Mouse (Mus musculus) heart, embryonic 13.5 days (tissue): ENCODE data around the gene Kirrel3. TPM values are rescaled to one million over a fixed set of nuclear protein-coding genes. Genes with fewer than 3 reads are reported as not detected.

ENCODE experiments used
- ATAC-seq: fragments of 200-750 bp; cut with Nextera tagmentation; 2 replicates; pipeline ENCODE4 v1.8.0; 2017; ENCODE audit warnings: moderate TSS enrichment; ENCODE audit not compliant: insufficient number of reproducible peaks, low FRiP score, low TSS enrichment; ENCODE audit errors: extremely low read depth
- H3K27ac ChIP-seq: fragments of 300-500 bp; sonication (generic); replicated peaks from 2 replicates; pipeline ENCODE4 v1.5.1; 2015; ENCODE audit warnings: moderate library complexity, mild to moderate bottlenecking, inconsistent platforms
- H3K27me3 ChIP-seq: fragments of 300-500 bp; sonication (generic); replicated peaks from 2 replicates; pipeline ENCODE4 v1.6.1; 2015; ENCODE audit warnings: mild to moderate bottlenecking, inconsistent platforms
- H3K36me3 ChIP-seq: fragments of 300-500 bp; sonication (generic); 2 replicates; pipeline ENCODE4 v1.6.1; 2015; ENCODE audit warnings: mild to moderate bottlenecking, inconsistent platforms
- H3K4me1 ChIP-seq: fragments of 300-500 bp; sonication (generic); 2 replicates; pipeline ENCODE4 v1.6.1; 2015; ENCODE audit warnings: inconsistent platforms
- H3K4me2 ChIP-seq: fragments of 300-500 bp; sonication (generic); 2 replicates; pipeline ENCODE4 v1.6.1; 2015; ENCODE audit warnings: inconsistent platforms, mild to moderate bottlenecking, moderate library complexity
- H3K4me3 ChIP-seq: fragments of 300-500 bp; sonication (generic); 2 replicates; pipeline ENCODE4 v1.5.1; 2015; ENCODE audit warnings: moderate library complexity, mild to moderate bottlenecking, inconsistent platforms
- H3K9ac ChIP-seq: fragments of 300-500 bp; sonication (generic); 2 replicates; pipeline ENCODE4 v1.6.1; 2015; ENCODE audit warnings: inconsistent platforms, mild to moderate bottlenecking, moderate library complexity
- H3K9me3 ChIP-seq: fragments of 300-500 bp; sonication (generic); 2 replicates; pipeline ENCODE4 v1.6.1; 2016; ENCODE audit warnings: inconsistent platforms
- WGBS: fragments of 180-500 bp; shearing (Covaris S2); methylation state at CpG from one replicate; pipeline ENCODE4 v1.1.7; 2015; ENCODE audit warnings: mixed read lengths; 5-methylcytosine and 5-hydroxymethylcytosine counted together
- polyA plus RNA-seq: library from polyadenylated mRNA; unstranded; fragments of >200 nt; fragmentation: Nextera tagmentation; extraction: Ambion mirVana; gene quantifications from 2 replicates; pipeline ENCODE4 v1.2.1, GENCODE M21; 2015

Gene Kirrel3
- 1.0 and 1.2 TPM in 2 replicates for polyA plus RNA-seq

DNA sequence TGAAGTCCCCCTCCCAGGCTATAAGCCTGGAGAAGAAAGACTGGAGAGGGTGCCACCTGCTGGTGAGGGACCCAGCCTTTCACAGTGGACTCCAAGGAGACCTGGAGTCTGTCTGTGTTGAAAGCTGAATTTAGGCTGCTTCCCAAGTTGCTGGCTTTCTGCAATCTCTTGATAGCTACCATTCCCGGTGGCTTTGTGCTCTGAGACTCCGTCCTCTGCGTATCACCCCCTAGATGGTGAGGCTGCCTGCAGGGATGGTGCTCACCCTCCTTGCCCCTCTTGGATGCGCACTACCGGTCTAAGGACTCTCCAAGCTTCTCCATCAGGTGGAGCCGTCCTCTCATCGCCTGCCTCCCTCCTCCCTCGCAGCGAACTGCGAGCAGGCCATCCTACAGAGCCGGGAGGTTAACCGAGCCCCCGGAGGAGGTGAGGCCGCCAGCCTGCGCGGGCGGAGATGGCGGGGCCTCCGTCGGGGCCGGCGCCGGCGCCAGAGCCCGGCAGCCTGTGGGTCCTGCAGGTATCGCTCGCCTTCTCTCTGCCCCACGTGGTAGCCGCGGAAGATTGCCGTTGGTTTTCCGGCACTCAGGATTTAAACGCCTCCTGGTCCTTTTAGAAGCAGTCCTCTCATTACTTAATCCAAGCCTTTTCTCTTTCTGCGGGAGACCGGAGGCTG, at the start of gene Kirrel3:
Gene Kirrel3 (plus strand): TSS at position 136 of the 673 bp plus-strand sequence.
- Histone ChIP-seq H3K4me1 (peaks cover 17% of the 10 kb centered on the region), H3K9me3 (no peaks in the 10 kb centered on the region), H3K9ac (peak within 1 kb of the TSS; percentile 67), H3K27me3 (peaks cover 74% of the 10 kb centered on the region), H3K27ac (no peak within 1 kb of the TSS), H3K4me3 (peak within 1 kb of the TSS; percentile 59), H3K4me2 (peak within 1 kb of the TSS; percentile 89), H3K36me3 (no peaks in the 10 kb centered on the region)
- ATAC-seq = 0 out of 2 replicates have a peak, but pooled peaks have one; percentile 14
- under 1% methylated on average over 35 of the region's 35 CpGs for WGBS

DNA sequence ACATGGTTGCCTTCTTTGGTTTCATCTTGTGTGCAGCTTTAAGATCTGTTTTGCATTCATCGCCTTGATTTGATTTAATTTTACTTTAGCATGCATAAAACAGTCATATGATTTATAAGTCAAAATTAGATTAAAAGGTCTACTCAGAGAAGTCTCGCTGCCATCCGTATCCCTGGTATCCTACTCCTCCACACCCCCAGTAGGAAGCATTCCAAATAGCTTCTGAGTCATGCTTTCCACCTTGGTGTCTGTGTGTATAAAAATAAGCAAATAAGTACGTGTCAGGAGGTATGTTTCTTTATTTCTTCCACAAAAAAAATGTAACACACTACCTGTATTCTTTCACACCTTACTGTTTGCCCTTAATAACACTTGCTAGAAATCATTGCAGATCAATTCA, 45.0 kb upstream of the Kirrel3 start:
- Histone ChIP-seq H3K27ac (no peak overlapping the region), H3K4me2 (no peak overlapping the region), H3K27me3 (0 out of 2 replicates have a peak, but pooled peaks cover 3% of the 10 kb centered on the region), H3K36me3 (no peaks in the 10 kb centered on the region), H3K4me3 (no peak overlapping the region), H3K9ac (no peak overlapping the region), H3K9me3 (no peaks in the 10 kb centered on the region), H3K4me1 (no peaks in the 10 kb centered on the region)
- ATAC-seq = no peak
- 68% methylated on average over 4 of the region's 4 CpGs for WGBS

DNA sequence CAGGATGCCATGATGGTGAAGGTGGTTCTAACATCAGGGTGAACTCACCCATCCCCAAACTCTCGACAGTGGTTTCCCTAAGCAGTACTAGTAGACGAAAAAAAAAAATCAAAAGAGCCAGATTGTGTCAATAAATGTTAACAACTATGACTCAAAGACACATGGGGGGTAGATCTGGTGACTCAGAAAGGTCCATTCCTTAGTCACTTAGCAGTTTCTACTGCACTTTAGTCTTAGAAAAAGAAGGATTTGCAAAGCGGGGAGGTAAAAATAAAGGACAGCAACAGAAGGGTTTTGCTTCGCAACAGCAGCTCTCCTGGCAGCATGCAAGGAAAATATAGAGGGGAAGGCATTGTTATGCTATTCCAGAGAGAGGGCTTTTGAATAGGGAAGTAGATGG, 41.7 kb upstream of the Kirrel3 start:
- no peak for ATAC-seq
- 60% methylated on average over 4 of the region's 4 CpGs for WGBS
- Histone ChIP-seq H3K36me3 (no peaks in the 10 kb centered on the region), H3K27ac (no peak overlapping the region), H3K9me3 (no peaks in the 10 kb centered on the region), H3K4me2 (no peak overlapping the region), H3K4me1 (peaks cover 10% of the 10 kb centered on the region; the same call in 1 of the 2 replicates), H3K27me3 (0 out of 2 replicates have a peak, but pooled peaks cover 3% of the 10 kb centered on the region), H3K9ac (no peak overlapping the region), H3K4me3 (no peak overlapping the region)

DNA sequence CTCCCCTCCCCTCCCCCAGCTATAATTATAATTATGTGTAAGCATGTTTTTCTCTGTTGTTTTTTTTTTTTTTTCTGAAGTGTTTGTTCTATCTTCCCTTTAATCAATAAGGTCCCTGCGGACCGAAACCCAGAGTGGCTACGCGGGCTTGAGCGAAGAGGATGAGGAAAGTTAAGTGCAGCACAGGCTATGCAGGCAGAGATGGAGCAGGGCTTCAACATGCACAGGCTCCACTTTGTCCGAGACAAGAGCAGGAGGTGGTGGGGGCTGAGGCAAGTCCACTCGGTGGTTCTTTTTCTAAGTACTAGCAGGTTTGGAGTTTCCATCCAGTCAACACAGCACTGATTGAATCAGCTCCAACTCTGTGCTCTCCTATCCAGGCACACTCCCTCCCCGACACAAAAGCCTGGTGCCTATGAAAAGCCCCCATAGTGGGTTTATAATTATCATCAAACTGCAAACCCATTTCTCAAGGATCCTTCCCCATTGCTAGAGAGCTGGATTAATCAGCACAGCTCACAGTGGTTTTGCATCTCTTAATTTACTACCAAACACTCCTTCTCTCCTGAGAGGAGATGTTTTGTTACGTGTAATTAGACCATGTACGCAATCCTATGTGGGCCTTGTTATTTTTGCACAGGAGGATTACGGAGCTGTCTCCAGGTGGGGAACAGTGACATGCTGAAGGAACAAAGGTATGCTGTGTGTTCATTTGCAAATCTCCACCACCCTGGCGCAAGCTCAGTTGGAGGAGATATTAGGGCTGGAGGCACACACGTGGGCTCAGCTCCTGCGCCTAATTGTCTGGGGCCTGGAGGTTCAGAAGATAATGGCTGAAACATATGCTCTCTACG, 39.0 kb upstream of the Kirrel3 start:
- no peaks in the 10 kb centered on the region for H3K9me3 ChIP-seq
- H3K4me3 ChIP-seq = no peak overlapping the region
- no peak overlapping the region for H3K27ac ChIP-seq
- no peaks in the 10 kb centered on the region for H3K36me3 ChIP-seq
- 74% methylated on average over 15 of the region's 15 CpGs for WGBS
- 0 out of 2 replicates have a peak, but pooled peaks cover 3% of the 10 kb centered on the region for H3K27me3 ChIP-seq
- H3K4me1 ChIP-seq = peaks cover 13% of the 10 kb centered on the region; the same call in 1 of the 2 replicates
- no peak for ATAC-seq
- no peak overlapping the region for H3K9ac ChIP-seq
- no peak overlapping the region for H3K4me2 ChIP-seq

DNA sequence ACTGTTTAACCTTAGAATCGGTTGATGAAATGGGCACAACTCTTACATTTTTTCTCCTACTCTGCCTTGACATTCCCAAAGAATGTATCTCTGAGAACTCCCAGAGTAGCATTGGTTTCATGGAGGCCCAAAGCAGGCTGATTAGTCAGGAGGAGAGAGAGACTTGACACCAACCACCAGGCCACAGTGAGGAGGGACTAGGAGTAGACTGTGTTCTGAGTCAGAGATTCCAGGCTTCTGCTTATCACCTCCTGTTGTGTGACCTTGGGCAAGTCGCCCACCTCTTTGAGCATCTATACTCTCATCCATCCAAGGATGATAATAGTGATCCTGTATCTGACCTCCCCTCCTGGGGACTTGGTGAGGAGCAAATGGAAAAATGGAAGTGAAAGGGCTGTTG, 38.0 kb upstream of the Kirrel3 start:
- no peak for ATAC-seq
- H3K36me3 ChIP-seq = no peaks in the 10 kb centered on the region
- H3K9ac ChIP-seq = no peak overlapping the region
- no peak overlapping the region for H3K4me3 ChIP-seq
- 0 out of 2 replicates have a peak, but pooled peaks cover 3% of the 10 kb centered on the region for H3K27me3 ChIP-seq
- no peak overlapping the region for H3K27ac ChIP-seq
- no peak overlapping the region for H3K4me2 ChIP-seq
- 76% methylated on average over 2 of the region's 2 CpGs for WGBS
- peaks cover 13% of the 10 kb centered on the region; the same call in 1 of the 2 replicates for H3K4me1 ChIP-seq
- H3K9me3 ChIP-seq = no peaks in the 10 kb centered on the region

DNA sequence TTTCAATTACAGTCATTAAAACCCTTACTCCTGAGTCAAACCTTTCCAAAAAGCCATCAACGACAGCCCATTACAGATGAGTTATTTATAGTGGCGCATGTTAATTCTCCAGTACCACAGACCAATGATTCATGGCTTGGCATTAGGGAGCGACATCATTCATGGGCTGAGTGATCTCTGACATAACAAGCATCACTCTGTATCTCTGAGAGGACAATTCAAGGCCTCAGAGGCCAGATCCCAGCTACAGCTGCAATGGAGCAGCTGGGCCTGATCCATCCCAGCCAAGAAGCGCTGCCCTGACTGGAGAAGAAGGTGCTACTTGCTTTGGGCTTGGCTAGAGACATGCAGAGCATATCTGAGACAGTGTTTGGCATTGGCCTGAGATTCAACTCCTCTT, 37.2 kb upstream of the Kirrel3 start:
- H3K9me3 ChIP-seq = no peaks in the 10 kb centered on the region
- no peaks in the 10 kb centered on the region for H3K36me3 ChIP-seq
- 66% methylated on average over 4 of the region's 4 CpGs for WGBS
- no peak; the same call in 1 of the 2 replicates for ATAC-seq
- 0 out of 2 replicates have a peak, but pooled peaks cover 3% of the 10 kb centered on the region for H3K27me3 ChIP-seq
- peaks cover 13% of the 10 kb centered on the region; the same call in 1 of the 2 replicates for H3K4me1 ChIP-seq
- no peak overlapping the region for H3K4me3 ChIP-seq
- H3K9ac ChIP-seq = no peak overlapping the region
- no peak overlapping the region for H3K27ac ChIP-seq
- H3K4me2 ChIP-seq = no peak overlapping the region

DNA sequence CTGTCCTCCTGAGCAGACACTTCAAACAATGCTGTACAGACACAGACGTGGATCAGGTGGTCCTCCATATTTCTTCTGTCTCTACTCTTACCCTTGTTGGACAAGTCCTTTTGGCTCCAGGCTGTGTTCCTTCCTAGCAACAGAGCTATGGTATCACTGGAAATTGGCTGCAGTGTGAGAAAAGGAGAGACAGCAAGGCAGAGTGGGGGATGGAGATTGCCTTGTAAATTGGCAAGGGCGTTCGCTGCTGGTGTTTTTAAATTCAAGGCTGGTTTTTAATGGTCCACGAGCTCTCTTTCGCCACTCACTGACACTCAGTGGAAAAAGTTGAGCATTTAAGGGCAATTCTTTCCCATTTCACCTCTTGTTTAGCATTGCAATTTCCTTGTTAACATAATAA, 27.5 kb upstream of the Kirrel3 start:
- Histone ChIP-seq H3K9me3 (no peaks in the 10 kb centered on the region), H3K36me3 (no peaks in the 10 kb centered on the region), H3K4me1 (no peaks in the 10 kb centered on the region), H3K27me3 (no peaks in the 10 kb centered on the region; the same call in 1 of the 2 replicates), H3K4me3 (no peak overlapping the region), H3K9ac (no peak overlapping the region), H3K27ac (no peak overlapping the region), H3K4me2 (no peak overlapping the region)
- 68% methylated on average over 5 of the region's 5 CpGs for WGBS
- no peak for ATAC-seq

DNA sequence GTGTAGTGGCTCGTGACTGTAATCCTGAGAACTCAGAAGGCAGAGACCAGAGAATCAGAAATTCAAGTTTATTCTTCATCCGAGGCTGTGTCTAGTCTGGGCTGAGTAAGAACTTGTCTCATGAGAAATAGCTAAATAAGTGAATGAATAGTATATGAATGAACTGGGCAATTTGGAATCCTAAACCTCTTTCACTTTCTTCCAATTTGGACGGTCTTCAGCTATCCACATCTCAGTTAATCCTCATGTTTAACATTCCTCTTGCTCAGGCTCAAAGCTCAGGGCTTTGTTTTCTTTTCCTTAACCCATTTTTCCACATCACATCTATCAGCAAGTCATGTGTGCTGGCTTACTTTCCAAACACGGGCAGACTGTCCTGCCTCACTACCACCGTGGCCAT, 25.7 kb upstream of the Kirrel3 start:
- Histone ChIP-seq H3K9me3 (no peaks in the 10 kb centered on the region), H3K27ac (no peak overlapping the region), H3K9ac (no peak overlapping the region), H3K4me3 (no peak overlapping the region), H3K4me2 (no peak overlapping the region), H3K36me3 (no peaks in the 10 kb centered on the region), H3K27me3 (no peaks in the 10 kb centered on the region; the same call in 1 of the 2 replicates), H3K4me1 (no peaks in the 10 kb centered on the region)
- 47% methylated on average over 5 of the region's 5 CpGs for WGBS
- ATAC-seq = no peak

DNA sequence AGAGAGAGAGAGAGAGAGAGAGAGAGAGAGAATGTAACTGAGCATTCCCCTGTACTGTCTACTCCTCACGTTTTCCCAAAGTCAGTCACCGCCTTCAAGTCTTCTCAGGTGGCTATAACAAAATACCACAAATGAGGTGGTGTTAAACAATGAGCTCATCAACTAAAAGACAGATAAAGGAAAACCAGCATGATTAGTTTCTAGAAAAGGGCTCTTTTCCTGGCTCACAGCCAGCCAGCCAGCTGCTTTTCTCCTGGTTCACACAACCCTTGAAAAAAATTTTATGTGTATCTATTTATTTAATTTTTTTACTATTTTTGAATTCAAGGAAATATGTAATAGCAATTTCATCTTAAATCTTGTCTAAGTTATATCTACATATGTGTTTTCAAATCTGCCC, 22.0 kb upstream of the Kirrel3 start:
- H3K27me3 ChIP-seq = no peaks in the 10 kb centered on the region
- no peak overlapping the region for H3K27ac ChIP-seq
- ATAC-seq = no peak
- H3K9me3 ChIP-seq = no peaks in the 10 kb centered on the region
- H3K4me1 ChIP-seq = no peaks in the 10 kb centered on the region
- no peak overlapping the region for H3K4me2 ChIP-seq
- no peak overlapping the region for H3K4me3 ChIP-seq
- no peak overlapping the region for H3K9ac ChIP-seq
- H3K36me3 ChIP-seq = no peaks in the 10 kb centered on the region
- WGBS = 49% methylated on average over 2 of the region's 2 CpGs

DNA sequence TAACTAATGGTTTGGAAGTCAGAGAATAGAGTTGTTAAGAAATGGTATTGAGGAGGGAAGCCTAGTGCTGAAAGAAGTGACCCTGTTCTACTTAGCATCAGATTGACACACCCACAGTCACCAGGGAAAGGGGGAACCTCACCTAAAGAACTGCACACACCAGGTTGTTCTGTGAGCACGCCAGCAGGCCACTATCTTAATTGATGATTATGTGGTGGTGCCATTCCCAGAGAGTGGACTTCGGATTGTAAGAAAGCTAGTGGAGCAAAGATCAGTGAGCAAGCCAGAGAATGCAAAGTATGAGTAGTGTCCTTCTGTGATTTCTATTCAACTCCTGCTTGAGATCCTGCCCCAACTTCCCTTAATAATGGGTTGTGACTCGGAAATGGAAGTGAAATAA, 19.6 kb upstream of the Kirrel3 start:
- no peaks in the 10 kb centered on the region for H3K9me3 ChIP-seq
- no peaks in the 10 kb centered on the region for H3K36me3 ChIP-seq
- H3K9ac ChIP-seq = no peak overlapping the region
- 53% methylated on average over 3 of the region's 3 CpGs for WGBS
- no peaks in the 10 kb centered on the region for H3K27me3 ChIP-seq
- no peak for ATAC-seq
- no peak overlapping the region for H3K4me3 ChIP-seq
- H3K4me2 ChIP-seq = no peak overlapping the region
- peaks cover 2% of the 10 kb centered on the region; the same call in 1 of the 2 replicates for H3K4me1 ChIP-seq
- no peak overlapping the region for H3K27ac ChIP-seq

DNA sequence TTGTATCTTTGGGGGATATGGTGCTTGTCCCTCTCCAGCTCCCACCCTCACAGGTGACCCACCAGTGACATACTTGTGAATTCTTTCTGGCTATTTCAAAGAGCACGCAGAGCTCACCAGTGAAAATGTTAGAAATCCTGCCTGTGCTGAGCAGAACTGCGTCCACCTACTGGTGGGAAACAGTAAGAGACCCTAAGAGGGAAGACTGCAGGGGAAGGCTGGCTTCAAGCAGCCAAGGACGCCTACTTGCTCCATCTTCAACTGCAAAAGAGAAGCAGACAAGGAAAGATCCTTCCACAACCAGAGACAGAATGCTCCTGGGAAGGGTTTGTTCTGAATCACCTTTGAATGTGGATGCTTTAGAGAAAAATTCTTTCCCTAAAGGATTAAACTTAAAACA, 16.5 kb upstream of the Kirrel3 start:
- Histone ChIP-seq H3K4me2 (no peak overlapping the region), H3K4me1 (peaks cover 4% of the 10 kb centered on the region; the same call in 1 of the 2 replicates), H3K36me3 (no peaks in the 10 kb centered on the region), H3K4me3 (no peak overlapping the region), H3K9me3 (no peaks in the 10 kb centered on the region), H3K27ac (no peak overlapping the region), H3K9ac (no peak overlapping the region), H3K27me3 (no peaks in the 10 kb centered on the region)
- WGBS = 72% methylated on average over 3 of the region's 3 CpGs
- ATAC-seq = no peak
